Mouse (Mus musculus) layer of hippocampus, postnatal 25 days (tissue): ENCODE measurements at regions not wholly inside any gene's neighbourhood (a gene's known extent, or its start where the extent isn't known, plus 50 kb on each side); places are given as distances from the start of the nearest gene placed in this dataset.
A peak's percentile ranks its signal among the peaks of the same experiment; 100 is the strongest.
"Not testable (repeated sequence)": the region's sequence is repeated elsewhere in the genome, so short reads cannot be mapped to it uniquely, and the experiment has no call there.

Experiments used
- DNase-seq, 2 experiments: peaks; one replicate each; pipeline ENCODE4 v3.0.0; 2022; ENCODE audit warnings: mixed read lengths in 2 of 2, low spot score in 1 of 2; ENCODE audit errors: extremely low spot score in 1 of 2

DNA sequence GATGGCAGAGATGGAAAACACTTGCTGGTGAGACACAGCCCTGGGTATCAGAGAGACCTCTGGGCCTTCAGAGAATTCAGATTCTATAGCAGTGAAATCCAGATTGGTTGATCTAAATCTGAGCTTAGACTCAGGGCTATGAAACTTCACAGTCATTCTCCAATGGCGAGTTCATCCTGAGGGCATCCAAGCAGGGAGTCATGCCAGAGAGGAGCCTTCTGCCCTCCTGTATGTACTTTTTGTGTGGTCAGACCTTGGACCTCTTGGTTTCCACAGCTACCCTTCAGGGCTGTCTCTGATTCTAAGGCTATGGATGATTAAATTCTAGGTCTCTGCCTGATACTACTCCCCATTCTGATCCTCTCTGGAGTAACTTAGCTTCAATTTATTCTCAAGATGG lies 122.0 kb upstream of the Mettl15 start:
- no peak for DNase-seq

DNA sequence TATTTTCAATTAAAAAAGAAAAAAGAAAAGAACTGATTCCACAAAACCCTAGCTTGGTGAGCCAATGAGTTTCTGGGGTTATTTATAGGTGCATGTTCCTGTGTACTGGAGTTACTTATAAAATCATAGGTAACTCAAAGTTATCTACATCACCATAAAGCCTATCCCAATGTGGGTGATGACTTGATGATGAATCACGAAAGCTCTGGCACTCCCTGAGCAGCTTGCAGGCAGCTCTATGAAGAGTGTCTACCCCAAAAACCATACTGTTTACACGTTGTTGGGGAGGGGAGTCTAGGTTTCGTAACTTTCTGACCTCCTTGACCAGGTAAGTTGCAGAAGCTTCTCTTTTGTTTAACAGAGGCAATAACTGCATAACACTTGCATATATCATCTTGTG lies 123.7 kb upstream of the Mettl15 start:
- DNase-seq = no peak

DNA sequence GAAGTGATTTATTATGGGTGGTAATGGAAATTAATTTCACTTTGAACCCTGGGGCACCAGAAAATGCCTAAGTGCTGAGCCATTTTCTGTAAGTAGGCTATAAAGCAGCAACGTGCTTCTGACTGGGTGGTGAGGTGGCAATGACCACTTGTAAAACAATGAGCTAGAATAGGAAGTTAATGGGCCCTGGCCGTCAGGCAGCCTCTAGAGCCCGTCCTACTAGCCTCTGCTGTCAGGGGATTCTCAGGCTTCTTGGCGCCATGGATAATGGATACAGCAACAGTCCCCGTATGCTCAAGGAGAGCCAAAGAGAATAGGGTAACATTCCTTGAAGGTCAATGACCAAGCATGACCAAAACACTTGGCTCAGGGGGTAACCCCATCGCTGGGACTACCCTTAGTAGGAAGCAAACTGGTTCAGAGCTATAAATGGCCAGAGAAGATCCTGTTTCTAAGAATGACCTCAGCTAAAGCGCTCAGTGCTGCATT lies 126.1 kb upstream of the Mettl15 start:
- DNase-seq = no peak

DNA sequence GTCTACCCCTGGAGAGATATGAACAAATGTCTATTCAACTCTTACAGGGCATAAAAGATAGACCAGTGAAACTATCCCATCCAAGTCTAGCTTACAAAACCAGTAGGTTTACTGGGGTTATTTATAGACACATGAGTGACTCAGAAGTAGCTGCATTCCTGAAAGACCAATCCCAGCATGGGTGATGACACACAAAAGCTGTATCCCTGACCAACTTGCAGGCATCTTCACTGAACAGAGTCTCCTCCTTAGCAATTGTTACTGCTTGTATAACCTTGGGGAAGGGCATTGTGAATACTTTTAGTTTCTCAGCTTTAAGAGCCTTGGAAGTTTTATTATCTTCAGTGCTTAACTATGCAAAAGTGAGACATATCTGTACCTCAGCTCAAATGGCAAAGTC lies 139.6 kb upstream of the Mettl15 start:
- no peak for DNase-seq

DNA sequence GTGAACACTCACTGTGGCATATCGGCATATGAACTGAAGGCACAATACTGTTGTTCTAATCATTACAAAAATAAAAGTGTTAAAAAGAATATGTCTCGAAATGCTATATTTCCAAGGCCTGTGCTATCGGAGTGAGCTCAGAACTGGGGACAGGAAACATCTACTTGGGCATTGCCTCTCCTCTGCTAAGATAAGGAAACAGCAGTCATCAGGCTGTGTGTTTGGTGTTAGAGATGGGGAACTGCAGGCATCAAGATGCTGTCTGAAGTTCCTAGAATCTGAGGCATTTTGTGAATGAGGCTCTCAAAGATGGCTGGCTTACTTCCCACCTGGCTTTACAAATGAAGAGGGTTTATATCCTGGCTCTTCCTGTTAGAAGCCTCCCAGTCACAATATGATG lies 150.6 kb upstream of the Mettl15 start:
- DNase-seq = no peak

- DNase-seq = no peak
Observed at GRCm38 (mm10) chr2:109442551-109443120, 162.1 kb upstream of the Mettl15 start.

- no peak for DNase-seq
Observed at GRCm38 (mm10) chr2:109443521-109444066, 163.0 kb upstream of the Mettl15 start.

DNA sequence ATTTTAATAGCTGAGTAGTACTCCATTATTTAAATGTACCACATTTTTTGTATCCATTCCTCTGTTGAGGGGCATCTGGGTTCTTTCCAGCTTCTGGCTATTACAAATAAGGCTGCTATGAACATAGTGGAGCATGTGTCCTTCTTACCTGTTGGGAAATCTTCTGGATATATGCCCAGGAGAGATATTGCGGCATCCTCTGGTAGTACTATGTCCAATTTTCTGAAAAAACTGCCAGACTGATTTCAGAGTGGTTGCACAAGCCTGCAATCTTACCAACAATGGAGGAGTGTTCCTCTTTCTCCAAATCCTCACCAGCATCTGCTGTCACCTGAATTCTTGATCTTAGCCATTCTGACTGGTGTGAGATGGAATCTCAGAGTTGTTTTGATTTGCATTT lies 181.7 kb upstream of the Mettl15 start:
- not testable (repeated sequence) for DNase-seq

DNA sequence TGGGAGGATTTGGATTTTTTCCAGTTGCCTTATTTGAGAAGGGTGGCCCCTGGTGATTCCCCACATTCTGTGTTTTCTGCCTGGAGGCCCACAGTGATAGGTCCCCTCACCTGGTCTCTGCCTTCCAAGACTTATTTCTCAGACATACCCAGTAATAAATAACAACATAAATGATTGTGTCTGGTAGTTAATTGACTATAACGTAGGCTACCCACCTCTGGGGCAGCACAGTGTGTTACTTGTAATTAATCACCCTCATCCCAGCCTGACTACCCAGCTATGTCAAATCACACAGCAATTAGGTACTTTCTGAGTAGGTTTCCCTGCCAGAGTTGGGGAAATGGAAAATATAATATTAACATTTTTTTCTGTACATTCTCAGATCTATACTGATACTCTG lies 190.2 kb upstream of the Bdnf start:
- no peak for DNase-seq

DNA sequence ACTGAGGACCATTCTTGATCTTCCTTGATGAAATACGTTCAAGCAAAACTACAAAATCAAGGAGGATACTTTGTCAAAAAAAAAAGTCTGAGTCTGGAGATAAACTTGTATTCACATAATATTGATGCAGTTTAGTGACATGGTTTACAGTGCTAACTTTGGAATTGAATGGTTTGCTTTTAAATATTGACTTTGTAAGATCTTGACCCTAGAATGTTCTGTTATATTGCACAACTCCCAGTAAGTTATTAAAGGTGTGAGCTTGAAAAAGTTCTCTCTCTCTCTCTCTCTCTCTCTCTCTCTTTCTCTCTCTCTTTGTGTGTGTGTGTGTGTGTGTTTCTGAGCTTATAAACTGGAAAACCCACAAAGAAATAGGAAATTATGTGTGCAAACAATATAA lies 186.9 kb upstream of the Bdnf start:
- DNase-seq = no peak

DNA sequence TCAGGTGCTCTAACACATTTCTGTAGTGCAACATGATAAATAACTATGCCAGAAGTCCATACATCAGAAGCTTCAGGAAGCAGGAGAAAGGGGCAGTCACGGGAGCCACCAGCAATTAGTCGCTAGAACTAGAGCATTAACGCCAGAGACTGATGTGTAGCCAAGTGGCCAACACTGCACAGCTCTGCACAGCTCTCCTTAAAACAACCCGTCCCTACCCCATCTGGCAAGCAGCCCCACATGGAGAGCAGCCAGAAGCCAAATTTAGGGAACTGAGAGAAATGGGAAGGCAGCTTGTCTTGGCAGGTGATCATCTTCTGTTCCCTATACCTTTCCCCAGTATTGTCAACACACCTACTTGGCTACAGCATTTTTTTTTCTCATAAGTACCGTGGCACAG lies 172.3 kb upstream of the Bdnf start:
- DNase-seq = peak; percentile 15 to 16

DNA sequence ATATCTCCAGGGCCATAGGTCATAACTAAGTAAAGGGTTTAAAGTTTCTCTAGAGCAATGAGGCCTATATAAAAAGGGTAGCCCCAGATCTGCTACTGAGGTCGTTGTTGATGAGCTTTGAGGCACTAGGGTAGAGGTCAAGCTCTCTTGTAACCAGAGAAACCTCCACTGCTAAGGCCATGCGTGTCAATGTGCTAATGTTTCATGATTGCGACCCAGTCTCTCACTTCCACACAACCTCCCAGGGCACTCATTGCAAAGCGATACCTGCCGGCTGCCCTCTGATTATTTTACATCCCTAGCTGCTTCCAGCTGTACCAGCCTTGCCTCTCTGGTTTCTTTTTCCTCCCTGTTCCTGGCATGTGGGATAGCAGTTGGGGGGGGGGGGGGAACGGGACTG lies 169.6 kb upstream of the Bdnf start:
- DNase-seq = no peak

DNA sequence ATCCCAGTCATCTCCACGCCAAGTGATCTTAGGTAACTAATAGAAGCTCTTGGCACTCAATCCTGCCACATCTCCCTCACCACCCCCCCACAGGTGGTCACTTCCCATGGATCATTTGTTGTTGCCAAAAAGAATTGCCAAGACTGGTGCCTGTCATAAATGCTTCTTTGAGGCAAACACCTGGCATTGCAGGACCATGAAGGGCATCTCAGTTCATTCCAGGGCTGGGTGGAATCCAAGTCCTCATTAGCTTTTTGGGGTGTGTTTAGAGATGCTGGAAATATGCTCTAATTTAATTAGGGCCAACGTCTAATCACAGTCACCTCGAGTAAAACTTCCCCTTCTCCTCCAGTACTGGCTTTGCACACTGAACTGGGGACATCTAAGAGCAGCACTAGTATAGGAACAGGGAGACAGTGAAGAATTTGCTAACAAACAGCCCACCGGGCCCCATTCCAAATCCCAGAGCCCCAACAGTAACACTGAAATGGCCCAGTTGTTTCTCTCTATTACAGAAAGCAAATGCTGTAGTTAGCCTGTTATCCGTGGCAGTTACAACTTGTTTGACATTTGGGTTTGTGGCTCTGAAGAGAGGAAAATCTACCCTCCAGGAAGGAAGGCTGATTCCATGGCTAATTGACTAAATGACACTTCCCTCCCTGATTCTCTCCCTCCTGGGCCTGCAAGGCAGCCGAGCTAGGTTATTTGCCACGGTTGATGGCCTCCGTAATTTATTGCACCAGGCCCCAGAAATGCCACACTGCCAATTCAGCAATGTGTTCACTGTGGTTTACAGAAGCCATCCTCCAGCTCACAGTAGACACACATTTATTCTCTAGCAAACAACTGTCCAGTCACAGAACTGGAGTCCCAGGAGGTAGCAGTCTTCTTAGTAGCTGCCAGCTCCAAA lies 164.2 kb upstream of the Bdnf start:
- DNase-seq = no peak

DNA sequence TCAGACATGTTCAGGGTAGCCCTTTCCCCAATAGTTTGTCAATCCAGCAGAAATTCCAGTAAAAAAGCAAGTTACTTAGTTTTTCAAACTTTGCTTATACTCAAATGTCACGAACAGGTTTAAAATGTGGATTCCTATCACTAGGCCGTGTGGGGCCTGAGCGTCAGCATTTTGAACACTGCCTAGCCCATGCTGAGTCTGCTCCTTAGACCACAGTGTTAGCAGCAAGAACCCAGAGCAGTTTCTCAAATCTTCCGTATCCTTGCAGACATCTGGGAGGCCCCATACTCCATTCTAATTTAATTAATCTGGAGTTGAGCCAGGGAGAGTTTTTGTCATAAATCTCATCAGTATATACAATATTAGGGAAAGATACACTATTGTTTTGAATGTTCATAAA lies 163.4 kb upstream of the Bdnf start:
- DNase-seq = no peak

DNA sequence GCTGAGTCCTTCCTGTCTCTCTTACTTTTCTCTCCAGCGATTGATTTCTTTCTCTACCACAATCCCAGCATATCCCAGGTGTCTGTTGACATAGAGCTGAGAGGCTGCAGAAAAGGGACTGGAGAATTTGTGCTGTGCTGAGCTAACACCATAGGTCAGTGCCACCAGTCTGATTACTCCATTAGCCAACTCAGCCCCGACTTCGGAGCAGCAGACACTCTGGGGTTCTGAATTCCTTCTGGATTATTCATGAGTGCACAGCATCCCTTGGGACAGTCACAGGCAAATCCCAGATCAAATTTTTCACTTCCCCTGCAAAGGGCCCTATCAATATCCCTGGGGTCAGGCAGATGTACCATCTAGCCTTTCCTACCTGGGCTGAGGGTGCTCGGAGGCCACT lies 155.2 kb upstream of the Bdnf start:
- no peak for DNase-seq

DNA sequence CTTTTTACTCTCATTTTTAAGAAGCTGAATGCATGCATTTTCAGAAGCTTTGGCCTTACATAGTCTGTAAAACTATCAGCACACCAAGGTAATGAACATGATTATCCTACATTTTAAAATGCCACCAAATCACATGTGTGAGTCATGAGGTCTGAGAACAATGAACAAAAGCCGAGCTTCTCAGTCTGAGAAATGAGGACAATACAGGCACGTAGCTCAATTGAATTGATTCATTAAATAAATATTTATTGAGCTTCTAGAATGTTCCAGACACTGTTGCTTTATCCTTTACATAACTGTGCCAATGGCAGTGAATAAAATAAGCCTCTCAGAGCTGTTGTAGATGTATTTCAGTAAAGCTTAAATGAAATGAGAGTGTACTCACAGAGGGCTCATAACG lies 154.0 kb upstream of the Bdnf start:
- DNase-seq = no peak

GRCm38 (mm10) chr2:109539519-109539918 lies 135.0 kb upstream of the Bdnf start:
- no peak for DNase-seq

DNA sequence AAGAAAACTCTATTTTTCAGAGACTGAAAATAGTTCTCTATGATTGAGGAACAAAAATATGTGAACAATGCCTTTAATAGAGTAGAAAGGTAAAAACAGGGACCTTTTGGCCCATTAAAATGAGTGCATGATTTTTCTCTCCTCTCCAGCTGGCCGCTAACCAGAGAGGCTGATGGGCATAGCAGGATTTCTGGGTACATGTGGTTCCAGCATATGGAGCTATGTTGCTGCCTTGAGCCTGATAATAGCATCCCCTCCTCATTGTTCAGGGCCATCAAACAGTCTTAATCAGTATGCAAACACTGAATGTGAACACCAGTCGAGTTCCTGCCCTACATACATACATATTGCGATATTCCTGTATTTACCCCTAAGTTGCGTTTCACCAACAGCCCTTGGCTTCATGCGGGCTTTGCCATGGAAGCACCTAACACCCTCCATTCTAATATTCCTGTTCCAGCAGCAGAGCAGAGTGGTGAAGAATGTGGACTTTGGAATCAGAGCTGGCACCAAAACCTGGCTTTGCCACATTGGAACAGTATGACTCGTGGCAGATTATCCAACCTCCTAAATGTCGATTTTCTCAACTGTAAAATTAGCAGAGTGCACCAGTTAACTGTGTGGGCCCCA lies 127.9 kb upstream of the Bdnf start:
- no peak for DNase-seq

DNA sequence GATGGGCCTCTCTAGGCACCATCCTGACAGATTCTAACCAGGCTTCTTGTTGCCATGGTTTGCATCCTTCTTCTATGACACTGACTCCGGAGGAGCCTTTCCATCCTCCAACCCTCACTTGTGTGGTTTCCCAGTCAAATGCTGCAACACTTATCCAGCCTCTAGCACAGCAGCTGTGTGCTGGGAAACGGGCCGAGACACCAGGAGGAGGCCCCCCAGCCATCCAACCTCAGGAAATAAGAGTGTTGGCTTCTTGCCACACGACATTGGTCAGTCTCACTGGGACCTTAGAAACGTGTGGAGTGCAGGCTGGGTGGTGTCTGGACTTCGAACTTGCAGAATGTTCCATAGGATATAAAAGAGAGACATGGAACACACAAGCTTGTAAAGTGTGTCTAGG lies 119.9 kb upstream of the Bdnf start:
- DNase-seq = no peak

DNA sequence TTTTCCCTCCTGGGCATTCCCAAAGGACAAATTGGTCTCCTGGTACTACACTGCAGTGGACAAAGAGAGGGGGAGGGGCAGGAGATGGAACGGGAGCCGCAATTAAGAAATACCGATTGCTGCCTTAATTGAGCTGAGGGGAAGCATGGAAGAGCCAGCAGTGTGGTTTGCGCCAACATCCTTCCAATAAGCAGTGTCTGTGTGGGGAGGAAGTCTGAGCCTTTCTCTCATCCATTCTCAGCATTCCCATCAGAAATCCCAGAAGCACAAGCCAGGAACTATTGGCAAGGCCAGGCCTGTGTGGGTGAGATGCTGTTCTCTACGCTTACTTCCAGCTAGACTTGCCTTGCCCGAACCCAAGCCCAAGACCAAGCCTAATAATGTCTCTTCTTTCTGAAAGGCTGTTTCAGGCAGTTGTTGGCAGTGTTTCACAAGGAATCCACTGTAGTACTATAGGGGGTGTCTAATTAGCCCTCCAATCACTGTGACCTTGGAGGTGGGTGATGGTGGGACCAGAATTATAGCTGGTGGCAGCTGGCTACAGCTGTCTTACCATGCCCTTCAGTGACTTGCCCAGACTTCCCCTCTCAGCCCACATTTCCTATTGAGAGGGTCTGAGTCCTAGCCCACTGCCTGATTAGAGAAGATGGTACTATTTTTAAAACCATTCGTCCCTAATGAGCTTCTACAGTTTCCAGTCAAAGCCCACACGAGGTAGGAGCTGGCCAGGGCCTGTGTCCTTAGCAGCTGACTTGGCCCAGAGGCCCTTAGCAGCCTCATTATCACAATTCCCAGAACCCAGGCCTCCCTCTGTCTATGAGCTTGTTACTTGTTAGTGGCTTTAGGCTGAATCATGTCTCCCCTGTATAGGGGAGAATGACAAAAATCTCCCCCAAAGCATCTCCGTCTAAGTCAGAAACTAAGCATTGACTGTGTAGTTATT lies 115.1 kb upstream of the Bdnf start:
- peak in 1 of 2 experiments; percentile 7 for DNase-seq
